18 mouse cellular contexts compared by ENCODE assay signal in genomic region chr14:120896613-120897012, GRCm38 (mm10).
"Had no signal": no experiment of that assay in that cellular context is flagged by ENCODE, and none has a peak within 500 bp of the region (broad histone marks: within the 10 kb centered on the region; RNA-seq: fewer than 3 reads in every experiment).

No protein-coding gene starts in this region.

- H3K36me3 ChIP-seq: lung, embryonic 15.5 days; midbrain, embryonic 13.5 days; midbrain, embryonic 15.5 days; neural tube, embryonic 12.5 days; stomach, embryonic 15.5 days had no signal

- H3K4me2 ChIP-seq: lung, embryonic 15.5 days; midbrain, embryonic 11.5 days; midbrain, embryonic 13.5 days; midbrain, embryonic 15.5 days; neural tube, embryonic 12.5 days; stomach, embryonic 15.5 days had no signal

- H3K9ac ChIP-seq: liver, postnatal 0 days; lung, embryonic 15.5 days; midbrain, embryonic 13.5 days; midbrain, embryonic 15.5 days; neural tube, embryonic 12.5 days; stomach, embryonic 15.5 days had no signal

- H3K4me3 ChIP-seq: lung, embryonic 15.5 days; megakaryocyte, embryonic 14.5 days; midbrain, embryonic 13.5 days; midbrain, embryonic 15.5 days; neural tube, embryonic 12.5 days; stomach, embryonic 15.5 days had no signal

- H3K9me3 ChIP-seq: lung, embryonic 15.5 days; midbrain, embryonic 13.5 days; midbrain, embryonic 15.5 days; neural tube, embryonic 12.5 days; stomach, embryonic 15.5 days had no signal

- DNase-seq: liver, postnatal 0 days; lung, adult 2 months; lung, postnatal 14 days; lung, postnatal 36 days; right cerebral cortex, postnatal 14 days; thymus, adult 2 months; thymus, postnatal 25 days; thymus, postnatal 4 days had no signal

- H3K4me1 ChIP-seq: lung, embryonic 15.5 days; midbrain, embryonic 13.5 days; midbrain, embryonic 15.5 days; neural tube, embryonic 12.5 days; stomach, embryonic 15.5 days had no signal

- ATAC-seq: liver, postnatal 0 days; lung, postnatal 0 days; midbrain, embryonic 13.5 days; midbrain, embryonic 15.5 days had no signal

- H3K27me3 ChIP-seq: lung, embryonic 15.5 days; midbrain, embryonic 13.5 days; midbrain, embryonic 15.5 days; neural tube, embryonic 12.5 days; stomach, embryonic 15.5 days had no signal

- H3K27ac ChIP-seq: lung, embryonic 15.5 days; macrophage; midbrain, embryonic 13.5 days; midbrain, embryonic 15.5 days; neural tube, embryonic 12.5 days; stomach, embryonic 15.5 days; stomach, postnatal 0 days had no signal
